Mouse (Mus musculus) heart, adult 8-10 months (tissue): ENCODE measurements around the gene Bpifb9a. TPM values are rescaled to one million over a fixed set of nuclear protein-coding genes. Genes with fewer than 3 reads are reported as not detected.
"Not testable (repeated sequence)": the region's sequence is repeated elsewhere in the genome, so short reads cannot be mapped to it uniquely, and the experiment has no call there.

ENCODE experiments used
- DNase-seq: peaks from one replicate; pipeline ENCODE4 v3.0.0; 2022; ENCODE audit warnings: low spot score
- total RNA-seq, 4 experiments: library from RNA; stranded (reverse); gene quantifications; 2 replicates each; pipeline ENCODE4 v1.2.4; 2022

The Bpifb9a gene
- total RNA-seq, result not detected

- DNase-seq, result not testable (repeated sequence)
Measured at GRCm38 (mm10) chr2:154257554-154257953, at the start of gene Bpifb9a. Gene Bpifb9a, plus strand, starts transcription at chr2:154257854.

GRCm38 (mm10) chr2:154209112-154209511 lies 48.5 kb upstream of the Bpifb9a start:
- DNase-seq, result no peak

- DNase-seq, result no peak
Measured at GRCm38 (mm10) chr2:154211121-154211520, 46.5 kb upstream of the Bpifb9a start.

DNA sequence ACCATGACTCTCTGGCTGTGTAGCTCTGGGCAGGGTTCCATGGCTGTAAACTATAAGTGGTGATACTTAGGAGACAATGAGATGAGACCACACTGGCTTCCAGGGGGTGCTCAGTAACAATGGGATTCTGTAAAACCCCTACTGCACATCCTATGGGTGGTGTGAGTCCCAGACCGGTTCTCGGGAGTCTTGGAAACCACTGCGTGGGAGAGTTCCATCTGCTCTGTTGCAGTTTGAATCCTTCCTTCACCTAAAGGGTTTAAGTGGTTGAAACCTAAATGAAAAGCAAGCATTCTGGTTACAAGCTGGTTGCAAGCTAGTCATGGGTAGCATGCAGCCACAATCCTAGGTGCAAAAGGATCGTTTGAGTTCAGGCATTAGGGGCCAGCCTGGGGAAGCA lies 45.8 kb upstream of the Bpifb9a start:
- DNase-seq, result no peak

- peak; percentile 45 for DNase-seq
Measured at GRCm38 (mm10) chr2:154215191-154215590, 42.5 kb upstream of the Bpifb9a start.

- no peak for DNase-seq
Measured at GRCm38 (mm10) chr2:154219950-154220349, 37.7 kb upstream of the Bpifb9a start.

DNA sequence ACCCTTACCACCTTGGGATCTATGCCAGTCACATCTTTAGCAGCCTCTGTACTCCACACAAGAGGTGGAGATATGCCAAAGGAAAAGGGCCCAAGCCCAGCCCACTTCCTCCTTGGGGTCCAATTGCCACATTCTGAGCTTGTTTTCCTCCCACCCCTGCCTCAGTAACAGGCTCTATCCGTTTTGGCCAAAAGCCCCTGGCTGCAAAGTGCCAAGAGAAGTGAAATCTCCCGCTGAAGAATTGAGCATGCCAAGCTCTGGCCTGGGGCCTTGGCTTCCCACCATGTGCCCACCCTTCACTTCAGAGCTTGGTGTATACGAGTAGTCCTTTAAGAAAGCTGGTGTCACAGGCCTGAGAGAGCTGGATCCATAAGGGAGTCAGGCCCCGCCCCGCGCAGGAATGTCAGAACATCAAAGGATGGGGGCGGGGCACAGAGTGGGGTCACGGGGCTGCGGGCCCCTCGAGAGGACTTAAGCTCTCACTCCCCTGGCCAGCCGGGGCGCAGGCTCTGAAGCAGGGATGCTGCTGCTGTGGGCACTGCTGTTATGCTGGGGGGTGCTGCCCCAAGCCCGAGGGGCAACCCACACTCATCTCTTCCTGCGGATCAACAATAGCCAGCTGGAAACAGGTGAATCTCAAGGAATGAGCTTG lies 34.3 kb upstream of the Bpifb9a start, which contains the start of gene Bpifb5:
Bpifb5 (plus strand) TSS at position 478 of the 652 bp plus-strand sequence.
- DNase-seq, result no peak

DNA sequence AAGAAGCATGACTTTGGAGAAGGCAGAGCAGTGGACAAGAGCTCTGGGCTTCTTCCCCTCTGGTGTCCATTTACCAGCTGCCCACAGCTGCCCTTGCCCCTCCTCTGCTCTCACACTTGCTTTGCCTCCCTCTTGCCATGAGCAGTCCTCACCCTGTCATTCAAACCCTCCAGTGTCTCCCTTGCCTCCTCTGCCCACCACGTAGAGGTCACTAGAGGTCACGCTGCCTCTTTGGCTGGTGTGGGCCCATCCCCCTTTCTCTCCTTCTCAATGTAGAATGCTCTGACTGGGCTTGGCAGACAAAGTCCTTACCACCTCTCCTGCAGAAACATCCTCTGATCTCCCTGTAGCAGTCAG lies 33.8 kb upstream of the Bpifb9a start:
- no peak for DNase-seq

- DNase-seq, result no peak
Measured at GRCm38 (mm10) chr2:154226991-154227390, 30.7 kb upstream of the Bpifb9a start.

DNA sequence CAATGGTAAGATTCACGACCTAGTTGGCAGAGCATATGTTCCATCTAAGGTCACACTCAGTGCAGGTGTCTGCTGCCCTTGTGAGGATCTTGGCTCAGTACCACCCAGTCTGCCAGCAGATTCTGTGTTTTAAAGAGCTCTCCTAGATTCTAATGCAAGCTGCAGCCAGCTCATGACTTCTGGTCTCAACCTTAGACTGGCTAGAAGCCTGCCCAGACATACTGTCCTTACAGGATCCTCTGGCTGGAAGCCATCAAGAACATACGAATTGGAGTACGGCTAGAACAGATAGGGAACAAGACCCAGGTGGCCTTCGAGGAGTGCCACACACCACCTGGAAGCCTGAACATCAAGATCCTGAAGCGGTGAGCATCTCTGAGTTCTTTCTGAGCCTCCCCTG lies 29.8 kb upstream of the Bpifb9a start:
- no peak for DNase-seq

GRCm38 (mm10) chr2:154233426-154233825 lies 24.2 kb upstream of the Bpifb9a start:
- DNase-seq, result no peak

DNA sequence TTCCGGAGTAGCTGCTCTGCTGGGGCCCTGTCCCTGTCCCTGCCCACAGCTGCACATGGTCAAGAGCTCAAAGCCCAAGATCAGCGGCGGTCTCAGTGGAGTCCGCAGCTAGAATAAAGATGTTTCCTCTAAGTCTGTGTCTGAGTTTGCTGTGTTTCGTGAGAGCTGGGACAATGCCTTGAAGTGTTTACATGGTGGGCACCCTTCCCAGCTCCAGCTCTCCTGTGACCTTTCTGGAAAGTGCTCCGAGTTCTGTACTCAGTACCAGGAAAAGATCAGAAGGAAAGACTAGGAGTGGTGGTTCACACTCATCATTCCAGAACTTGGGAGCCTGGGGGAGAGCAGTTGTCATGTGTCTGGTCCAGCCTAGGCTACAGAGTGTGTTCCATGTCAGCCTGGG lies 16.9 kb upstream of the Bpifb9a start:
- DNase-seq, result no peak

DNA sequence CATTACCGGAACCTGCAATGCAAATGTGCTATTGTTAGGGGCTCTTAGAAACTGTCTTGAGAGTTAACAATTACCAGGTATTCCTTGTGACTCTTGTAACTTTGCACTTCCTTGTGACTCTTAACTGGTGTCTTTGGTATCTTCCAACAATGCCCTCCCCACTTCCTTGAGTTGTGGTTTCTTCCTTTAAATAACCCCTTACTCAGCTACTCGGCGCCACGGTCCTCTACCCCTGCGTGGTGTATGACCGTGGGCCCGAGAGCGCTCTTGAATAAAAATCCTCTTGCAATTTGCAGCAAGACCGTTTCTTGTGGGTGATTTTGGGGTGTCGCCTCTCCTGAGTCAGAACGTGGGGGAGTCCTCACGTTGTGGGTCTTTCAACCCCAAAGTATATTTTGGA lies 14.9 kb upstream of the Bpifb9a start:
- DNase-seq, result not testable (repeated sequence)

- no peak for DNase-seq
Measured at GRCm38 (mm10) chr2:154243356-154244036, 14.2 kb upstream of the Bpifb9a start.

- no peak for DNase-seq
Measured at GRCm38 (mm10) chr2:154245322-154245721, 12.3 kb upstream of the Bpifb9a start.

- not testable (repeated sequence) for DNase-seq
Measured at GRCm38 (mm10) chr2:154255254-154255653, 2.4 kb upstream of the Bpifb9a start.

- no peak for DNase-seq
Measured at GRCm38 (mm10) chr2:154255770-154256169, 1.9 kb upstream of the Bpifb9a start.

GRCm38 (mm10) chr2:154264397-154264796 lies 6.7 kb downstream of the Bpifb9a start:
- not testable (repeated sequence) for DNase-seq

- not testable (repeated sequence) for DNase-seq
Measured at GRCm38 (mm10) chr2:154291866-154292265, 34.2 kb downstream of the Bpifb9a start.

- no peak for DNase-seq
Measured at GRCm38 (mm10) chr2:154292833-154293232, 35.2 kb downstream of the Bpifb9a start.

DNA sequence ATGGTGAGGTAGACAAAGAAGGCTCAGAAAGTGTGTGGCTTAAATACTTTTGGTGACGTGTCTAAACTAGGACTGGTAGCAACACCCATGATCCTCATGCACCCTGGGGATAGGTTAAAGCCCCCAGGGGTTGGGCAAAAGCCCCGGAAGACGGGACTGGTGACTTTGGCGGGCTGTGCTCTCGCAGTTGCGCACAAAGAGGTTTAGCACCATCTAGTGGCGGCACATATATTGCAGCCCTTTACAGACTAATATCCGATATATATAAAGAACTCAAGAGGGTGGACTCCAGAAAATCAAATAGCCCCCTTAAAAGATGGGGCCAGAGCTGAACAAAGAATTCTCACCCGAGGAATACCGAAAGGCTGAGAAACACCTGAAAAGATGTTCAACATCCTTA lies 37.1 kb downstream of the Bpifb9a start:
- DNase-seq, result peak; percentile 6

DNA sequence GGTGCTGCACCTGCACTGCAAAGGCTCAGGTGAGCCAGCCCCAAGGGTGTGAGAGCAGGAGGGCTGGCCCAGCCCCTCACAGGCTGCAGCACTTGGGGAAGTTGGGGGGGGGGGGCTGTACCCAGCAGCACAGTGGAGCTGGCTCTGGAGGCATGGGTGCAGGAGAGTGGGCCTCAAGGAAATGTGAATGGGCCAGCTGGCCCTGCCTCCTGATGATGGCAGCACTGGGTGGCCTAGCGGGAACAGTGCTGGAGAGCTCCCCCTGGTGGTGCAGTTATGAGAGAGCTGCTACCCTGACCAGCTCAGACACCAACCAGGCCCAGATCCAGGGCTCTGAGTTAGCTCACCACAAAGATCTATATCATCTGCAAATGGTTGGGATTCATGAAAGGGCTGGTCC lies 42.8 kb downstream of the Bpifb9a start:
- DNase-seq, result peak; percentile 14

- no peak for DNase-seq
Measured at GRCm38 (mm10) chr2:154301763-154302162, 44.1 kb downstream of the Bpifb9a start.
